Mouse (Mus musculus) brain, embryonic 14.5 days (tissue): ENCODE data around the gene Thrsp.

Experiments
- CTCF ChIP-seq: fragments of 200-500 bp; IDR thresholded peaks from 2 replicates; pipeline ENCODE4 v1.5.1; 2012; ENCODE audit warnings: inconsistent platforms, mild to moderate bottlenecking, moderate library complexity, borderline replicate concordance; ENCODE audit not compliant: insufficient read depth, insufficient read length; ENCODE audit errors: extremely low read depth
- POLR2A ChIP-seq: fragments of 200-500 bp; IDR thresholded peaks from 2 replicates; pipeline ENCODE4 v1.6.1; 2012; ENCODE audit warnings: mild to moderate bottlenecking, inconsistent platforms, borderline replicate concordance; ENCODE audit not compliant: poor library complexity, insufficient read depth, insufficient read length, severe bottlenecking; ENCODE audit errors: extremely low read depth

DNA sequence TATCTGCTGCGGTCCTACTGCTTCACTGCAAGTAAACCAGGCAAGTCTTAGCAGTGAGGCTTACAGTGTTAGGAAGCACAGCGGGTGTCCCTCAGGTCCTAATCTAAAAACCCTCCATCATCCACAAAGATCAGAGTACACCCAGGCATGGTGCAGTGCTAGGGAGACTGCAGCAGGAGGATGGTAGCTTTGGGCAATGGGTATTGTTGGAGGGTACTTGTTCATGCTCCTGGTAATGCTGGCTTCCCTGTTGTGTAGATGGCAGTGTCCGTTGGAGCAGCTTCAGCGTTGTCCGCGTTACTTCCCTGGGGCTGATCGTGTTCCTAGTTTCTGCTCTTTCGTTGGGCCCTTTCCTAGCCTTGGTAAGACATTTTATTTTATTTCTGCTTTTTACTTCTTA is 34.9 kb downstream of the Thrsp start:
- no peak for TF ChIP-seq POLR2A
- TF ChIP-seq CTCF = no peak
